7 mouse cellular contexts compared by ENCODE assay signal in the genomic region with DNA sequence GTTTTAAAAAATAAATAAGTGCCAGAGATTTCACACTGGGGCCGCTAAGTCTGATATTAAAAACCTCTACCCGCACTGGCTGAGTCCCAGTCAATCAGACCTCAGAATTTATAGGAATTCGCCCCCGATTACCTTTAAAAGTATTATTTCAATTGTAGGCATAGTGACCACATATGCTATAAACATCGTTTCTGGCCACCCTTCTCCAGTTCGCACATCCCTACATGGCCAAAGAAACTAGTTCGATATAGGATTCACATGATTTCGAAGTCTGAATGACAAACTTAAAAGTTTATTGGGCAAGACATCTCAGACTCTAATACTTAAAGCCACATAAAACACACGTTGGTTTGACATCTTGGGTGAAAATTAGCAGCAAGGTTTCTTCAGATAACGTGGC. TPM values are rescaled to one million over a fixed set of nuclear protein-coding genes. Genes with fewer than 3 reads are reported as not detected.
A peak's percentile ranks its signal among the peaks of the same experiment; 100 is the strongest.
DNase-seq lines count a peak whose midpoint lies in the region; ATAC-seq and TF ChIP-seq lines count a peak whose summit lies in the region.

No protein-coding gene starts in this region.

- peaks cover 86% of the 10 kb centered on the region for H3K27me3 ChIP-seq in lung, embryonic 14.5 days (ENCODE audit: insufficient read depth, low read length)
- H3K27me3 ChIP-seq in heart, embryonic 16.5 days (ENCODE audit: control insufficient read depth, insufficient read depth, low read length), result peaks cover 7% of the 10 kb centered on the region; the same call in 1 of the 2 replicates
- H3K27me3 ChIP-seq in liver, embryonic 11.5 days (replicated peaks; ENCODE audit: control insufficient read depth, insufficient read depth, low read length), result peaks cover 85% of the 10 kb centered on the region
- peaks cover 61% of the 10 kb centered on the region for H3K27me3 ChIP-seq in stomach, embryonic 16.5 days (ENCODE audit: control insufficient read depth, insufficient read depth, low read length)

- peak overlapping the region; percentile 56 for H3K4me3 ChIP-seq in lung, embryonic 14.5 days (ENCODE audit: low read depth, low read length)
- H3K4me3 ChIP-seq in lung, adult 2 months (replicated peaks; ENCODE audit: extremely low read depth, low read depth, low read length), result no peak overlapping the region
- peak overlapping the region; percentile 86 for H3K4me3 ChIP-seq in heart, embryonic 16.5 days (ENCODE audit: low read length)
- H3K4me3 ChIP-seq in liver, embryonic 11.5 days (ENCODE audit: low read depth, low read length), result peak overlapping the region; percentile 63
- peak overlapping the region; percentile 57; the same call in 1 of the 2 replicates for H3K4me3 ChIP-seq in stomach, embryonic 16.5 days (replicated peaks; ENCODE audit: low read length)

- peaks cover 6% of the 10 kb centered on the region; the same call in 1 of the 2 replicates for H3K4me1 ChIP-seq in lung, embryonic 14.5 days (ENCODE audit: insufficient read depth)
- peaks cover 11% of the 10 kb centered on the region for H3K4me1 ChIP-seq in lung, adult 2 months (ENCODE audit: control insufficient read depth, insufficient read depth, low read length)
- peaks cover 19% of the 10 kb centered on the region for H3K4me1 ChIP-seq in heart, embryonic 16.5 days (ENCODE audit: control insufficient read depth, insufficient read depth, low read length)
- H3K4me1 ChIP-seq in liver, embryonic 11.5 days (replicated peaks; ENCODE audit: control insufficient read depth, insufficient read depth, low read length), result peaks cover 30% of the 10 kb centered on the region
- peaks cover 31% of the 10 kb centered on the region for H3K4me1 ChIP-seq in stomach, embryonic 16.5 days (ENCODE audit: control insufficient read depth, insufficient read depth, low read length)

- ATAC-seq in lung, embryonic 14.5 days (ENCODE audit: insufficient read depth), result no peak
- ATAC-seq in heart, embryonic 16.5 days (replicated peaks; ENCODE audit: extremely low read depth, insufficient read depth, low FRiP score), result no peak
- ATAC-seq in liver, embryonic 11.5 days (replicated peaks; ENCODE audit: low FRiP score), result no peak
- ATAC-seq in stomach, embryonic 16.5 days (ENCODE audit: insufficient read depth, low FRiP score), result no peak

- no peak for DNase-seq in lung, embryonic 14.5 days
- DNase-seq in lung, adult 2 months, result no peak
- DNase-seq in liver, embryonic 11.5 days (ENCODE audit: low spot score), result no peak
- no peak for DNase-seq in retina, postnatal 1 day
- DNase-seq in thymus, postnatal 25 days, result no peak

- no peak overlapping the region for H3K27ac ChIP-seq in lung, embryonic 14.5 days (ENCODE audit: low read depth)
- peak overlapping the region; percentile 98 for H3K27ac ChIP-seq in heart, embryonic 16.5 days (ENCODE audit: low read length)
- no peak overlapping the region for H3K27ac ChIP-seq in liver, embryonic 11.5 days (ENCODE audit: low read depth, low read length)
- no peak overlapping the region for H3K27ac ChIP-seq in stomach, embryonic 16.5 days (ENCODE audit: low read length)

- H3K36me3 ChIP-seq in lung, embryonic 14.5 days (ENCODE audit: insufficient read depth), result no peaks in the 10 kb centered on the region
- H3K36me3 ChIP-seq in heart, embryonic 16.5 days (ENCODE audit: control insufficient read depth, insufficient read depth), result no peaks in the 10 kb centered on the region
- H3K36me3 ChIP-seq in liver, embryonic 11.5 days (ENCODE audit: control insufficient read depth, insufficient read depth, low read length), result no peaks in the 10 kb centered on the region
- no peaks in the 10 kb centered on the region for H3K36me3 ChIP-seq in stomach, embryonic 16.5 days (ENCODE audit: control insufficient read depth, insufficient read depth, low read length)

- peak overlapping the region; percentile 96 for H3K4me2 ChIP-seq in lung, embryonic 14.5 days
- H3K4me2 ChIP-seq in heart, embryonic 16.5 days (ENCODE audit: low read depth, low read length), result peak overlapping the region; percentile 69
- H3K4me2 ChIP-seq in liver, embryonic 11.5 days, result peak overlapping the region; percentile 74
- peak overlapping the region; percentile 75 for H3K4me2 ChIP-seq in stomach, embryonic 16.5 days (ENCODE audit: low read depth, low read length)

- H3K9ac ChIP-seq in lung, embryonic 14.5 days, result no peak overlapping the region
- H3K9ac ChIP-seq in heart, embryonic 16.5 days (ENCODE audit: low read length), result peak overlapping the region; percentile 90
- H3K9ac ChIP-seq in liver, embryonic 11.5 days (ENCODE audit: low read depth, low read length), result peak overlapping the region; percentile 46; the same call in 1 of the 2 replicates
- H3K9ac ChIP-seq in stomach, embryonic 16.5 days (ENCODE audit: low read length), result no peak overlapping the region

- no peak for TF ChIP-seq POLR2A in lung, adult 2 months (IDR thresholded peaks at IDR 0.05; ENCODE audit: borderline replicate concordance, extremely low read depth, low read depth, low read length)

- H3K9me3 ChIP-seq in lung, embryonic 14.5 days (ENCODE audit: low read depth, low read length), result no peaks in the 10 kb centered on the region
- H3K9me3 ChIP-seq in heart, embryonic 16.5 days (replicated peaks; ENCODE audit: control insufficient read depth, low read length), result no peaks in the 10 kb centered on the region
- no peaks in the 10 kb centered on the region for H3K9me3 ChIP-seq in liver, embryonic 11.5 days (ENCODE audit: control insufficient read depth, low read length)
- H3K9me3 ChIP-seq in stomach, embryonic 16.5 days (replicated peaks; ENCODE audit: control insufficient read depth, low read length), result no peaks in the 10 kb centered on the region

- TF ChIP-seq CTCF in lung, embryonic 14.5 days (IDR thresholded peaks at IDR 0.05; ENCODE audit: low read depth), result no peak
- TF ChIP-seq CTCF in lung, adult 2 months (IDR thresholded peaks at IDR 0.05; ENCODE audit: insufficient read depth, low read length), result no peak

- WGBS in lung, embryonic 14.5 days, result 6% methylated on average over 10 of the region's 10 CpGs
- WGBS in lung, adult 2 months, result 8% methylated on average over 10 of the region's 10 CpGs
- WGBS in heart, embryonic 16.5 days, result 6% methylated on average over 10 of the region's 10 CpGs
- 4% methylated on average over 10 of the region's 10 CpGs for WGBS in liver, embryonic 11.5 days
- 4% methylated on average over 10 of the region's 10 CpGs for WGBS in stomach, embryonic 16.5 days

RNA-seq across cellular contexts. Expression of a gene that starts 0.8 kb away (rescaled TPM):
- 2.0 and 2.4 TPM in 2 replicates for polyA plus RNA-seq in lung, embryonic 14.5 days (2014; fragmentation: Nextera tagmentation; extraction: Ambion mirVana)
- 0.78 and 1.2 TPM in 2 replicates for polyA plus RNA-seq in lung, adult 2 months (2012; rRNA removed)
- 16.4 and 17.7 TPM in 2 replicates for polyA plus RNA-seq in heart, embryonic 16.5 days (2015; fragmentation: Nextera tagmentation; extraction: Ambion mirVana)
- 12.1 and 13.9 TPM in 2 replicates for polyA plus RNA-seq in liver, embryonic 11.5 days (2014; fragmentation: Nextera tagmentation; extraction: Ambion mirVana)
- 1.5 and 2.5 TPM in 2 replicates for polyA plus RNA-seq in stomach, embryonic 16.5 days (2015; fragmentation: Nextera tagmentation; extraction: Ambion mirVana)

Comparison
In these comparisons a context has a peak if more than half of its experiments do, and no peak if none do; other contexts are left out.
1. H3K9ac ChIP-seq: peak in heart, embryonic 16.5 days (single experiment) and liver, embryonic 11.5 days (single experiment); none in lung, embryonic 14.5 days (single experiment) and stomach, embryonic 16.5 days (single experiment).
2. Peak in every context shown above with its lines, with median percentiles within 50 percentile points of each other: H3K4me2 ChIP-seq.